Mouse (Mus musculus): ENCODE measurements around the gene Lgi4. TPM values are rescaled to one million over a fixed set of nuclear protein-coding genes. Genes with fewer than 3 reads are reported as not detected.

Gene Lgi4
- polyA plus RNA-seq (2016; fragmentation: Nextera tagmentation; extraction: Ambion mirVana), result 0.27 and 0.41 TPM in 2 replicates

DNA sequence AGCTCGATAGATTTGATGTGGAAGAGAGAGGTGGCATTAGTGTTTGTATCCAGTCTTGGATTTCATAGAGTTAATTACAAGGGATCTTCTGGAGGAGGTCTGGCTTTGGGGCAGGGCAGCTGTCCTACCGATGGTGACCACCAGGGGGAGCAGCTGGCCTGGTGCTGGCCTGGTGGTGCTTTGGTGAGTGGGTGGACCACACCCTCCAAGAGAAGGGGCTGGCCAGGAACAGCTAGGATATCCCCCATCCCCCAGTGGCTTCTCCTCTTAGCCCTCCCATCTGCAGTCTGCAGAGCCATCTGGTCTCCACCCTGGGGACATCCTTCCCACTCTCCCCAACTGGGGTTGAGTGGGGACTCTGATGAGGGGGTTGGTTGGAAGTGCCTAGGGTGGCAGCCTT lies at the start of gene Lgi4:
Lgi4 (plus strand) TSS at position 235 of the 400 bp plus-strand sequence.
- no peak for DNase-seq (ENCODE audit: low spot score)
- H3K9me3 ChIP-seq, result no peaks in the 10 kb centered on the region
- H3K36me3 ChIP-seq, result no peaks in the 10 kb centered on the region
- H3K27ac ChIP-seq, result 0 out of 2 replicates have a peak within 1 kb of the TSS, but pooled peaks have one; percentile 24
- H3K4me3 ChIP-seq, result no peak within 1 kb of the TSS
- H3K27me3 ChIP-seq (ENCODE audit: insufficient read depth, poor library complexity, severe bottlenecking), result peaks cover 7% of the 10 kb centered on the region
- H3K4me1 ChIP-seq, result peaks cover 25% of the 10 kb centered on the region
- WGBS, result 11% methylated on average over 2 of the region's 2 CpGs

DNA sequence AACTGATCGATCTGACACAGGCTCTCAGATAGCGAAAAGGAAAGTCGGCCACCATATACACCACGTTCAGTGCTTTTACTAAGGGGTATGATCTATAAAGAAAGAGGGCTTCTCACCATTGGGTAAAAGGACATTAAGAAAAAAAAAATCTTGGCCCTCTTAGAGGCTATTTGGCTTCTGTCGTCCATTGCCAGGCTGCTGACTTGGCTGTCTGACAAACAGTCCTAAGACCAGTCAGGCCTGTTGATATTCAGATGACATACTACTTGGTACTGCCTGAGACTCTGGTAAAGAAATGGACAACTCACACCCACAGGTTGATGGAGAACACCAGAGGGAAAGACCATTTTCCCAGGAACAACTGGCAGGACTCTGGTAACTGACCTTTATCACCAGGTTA lies 46.2 kb upstream of the Lgi4 start:
- peaks cover 17% of the 10 kb centered on the region for H3K4me1 ChIP-seq
- no peak overlapping the region for H3K4me3 ChIP-seq
- H3K36me3 ChIP-seq, result no peaks in the 10 kb centered on the region
- H3K27me3 ChIP-seq (ENCODE audit: insufficient read depth, poor library complexity, severe bottlenecking), result no peaks in the 10 kb centered on the region
- WGBS, result 84% methylated on average over 5 of the region's 5 CpGs
- DNase-seq (ENCODE audit: low spot score), result no peak
- no peak overlapping the region for H3K27ac ChIP-seq
- no peaks in the 10 kb centered on the region for H3K9me3 ChIP-seq

DNA sequence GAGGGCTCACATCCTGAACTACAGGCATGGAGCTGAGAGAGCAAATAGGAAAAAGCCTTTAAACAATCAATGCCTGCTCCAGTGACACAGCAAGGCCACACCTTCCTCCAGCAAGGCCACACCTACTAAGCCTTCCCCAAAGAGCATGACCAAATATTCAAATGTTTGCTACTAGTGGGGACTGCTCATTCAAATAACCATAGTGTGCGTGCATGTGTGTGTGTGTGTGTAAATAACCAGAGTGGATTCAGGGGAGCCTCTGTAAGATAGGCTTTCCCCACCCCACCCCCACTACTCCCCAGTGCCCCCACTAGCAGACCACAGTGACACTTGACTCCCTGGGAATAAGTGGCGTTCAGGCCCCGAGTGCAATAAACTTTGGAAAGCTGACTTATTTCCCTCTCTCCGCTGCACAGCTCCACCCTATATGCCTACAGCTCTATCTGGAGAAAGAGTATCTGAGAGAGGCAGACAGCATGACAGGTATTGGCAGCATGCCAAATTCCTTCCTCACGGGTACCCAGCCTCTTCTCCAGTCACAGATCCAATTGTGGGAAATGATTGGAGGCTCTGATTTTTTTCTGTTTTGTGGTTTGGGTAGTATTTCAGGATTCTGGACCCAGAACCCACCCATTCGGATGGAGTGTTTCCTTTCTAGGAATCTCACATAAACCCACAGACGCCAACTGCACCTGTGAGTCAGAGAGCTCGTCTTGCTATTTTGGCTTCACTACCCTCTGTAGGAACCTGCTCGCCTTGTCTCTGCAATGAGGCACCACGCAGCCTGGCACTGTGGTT lies 41.8 kb upstream of the Lgi4 start:
- 48% methylated on average over 10 of the region's 10 CpGs for WGBS
- Histone ChIP-seq H3K4me1 (peaks cover 17% of the 10 kb centered on the region), H3K27me3 (ENCODE audit: insufficient read depth, poor library complexity, severe bottlenecking) (no peaks in the 10 kb centered on the region), H3K36me3 (no peaks in the 10 kb centered on the region), H3K4me3 (no peak overlapping the region), H3K9me3 (no peaks in the 10 kb centered on the region), H3K27ac (no peak overlapping the region)
- no peak for DNase-seq (ENCODE audit: low spot score)

DNA sequence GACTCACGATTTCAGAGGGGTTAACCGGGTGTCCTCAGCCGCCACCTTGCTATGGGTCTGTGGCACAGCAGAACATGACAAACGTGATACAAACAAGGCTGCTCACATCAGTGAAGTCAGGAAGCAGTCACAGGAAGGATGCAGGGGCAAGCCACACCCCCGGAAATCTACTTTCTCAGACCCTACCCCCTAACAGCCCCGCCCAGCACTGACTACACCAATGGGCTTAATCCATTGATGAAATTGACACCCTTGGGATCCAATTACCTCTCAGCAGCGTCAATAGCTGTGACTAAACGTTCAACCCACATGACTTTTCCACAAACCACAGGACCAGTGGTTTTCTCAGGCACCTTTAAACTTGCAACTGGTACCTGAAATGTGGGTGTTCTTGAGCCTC lies 30.5 kb upstream of the Lgi4 start:
- 70% methylated on average over 8 of the region's 8 CpGs for WGBS
- no peaks in the 10 kb centered on the region for H3K4me1 ChIP-seq
- no peak overlapping the region for H3K27ac ChIP-seq
- no peaks in the 10 kb centered on the region for H3K9me3 ChIP-seq
- DNase-seq (ENCODE audit: low spot score), result no peak
- no peaks in the 10 kb centered on the region for H3K27me3 ChIP-seq (ENCODE audit: insufficient read depth, poor library complexity, severe bottlenecking)
- no peaks in the 10 kb centered on the region for H3K36me3 ChIP-seq
- H3K4me3 ChIP-seq, result no peak overlapping the region

DNA sequence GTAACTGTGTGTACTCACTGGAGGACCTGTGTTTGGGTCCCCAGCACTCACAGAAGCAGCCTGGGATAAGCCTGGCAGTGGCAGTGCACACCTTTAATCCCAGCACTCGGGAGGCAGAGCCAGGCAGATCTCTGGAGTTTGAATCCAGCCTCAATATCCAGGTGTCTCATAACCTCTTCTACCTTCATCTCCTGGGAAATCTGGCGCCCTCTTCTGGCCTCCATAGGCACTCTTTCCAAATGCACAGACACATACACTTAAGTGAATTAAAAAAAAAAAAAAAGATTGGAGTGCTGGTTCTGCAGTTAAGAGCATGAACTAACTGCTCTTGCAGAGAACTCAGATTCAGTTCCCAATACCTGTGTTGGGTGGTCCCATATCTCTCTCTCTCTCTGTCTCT lies 28.4 kb upstream of the Lgi4 start:
- Histone ChIP-seq H3K27ac (no peak overlapping the region), H3K27me3 (ENCODE audit: insufficient read depth, poor library complexity, severe bottlenecking) (no peaks in the 10 kb centered on the region), H3K4me1 (no peaks in the 10 kb centered on the region), H3K36me3 (no peaks in the 10 kb centered on the region), H3K9me3 (no peaks in the 10 kb centered on the region), H3K4me3 (no peak overlapping the region)
- 46% methylated on average over 2 of the region's 2 CpGs for WGBS
- DNase-seq (ENCODE audit: low spot score), result no peak

DNA sequence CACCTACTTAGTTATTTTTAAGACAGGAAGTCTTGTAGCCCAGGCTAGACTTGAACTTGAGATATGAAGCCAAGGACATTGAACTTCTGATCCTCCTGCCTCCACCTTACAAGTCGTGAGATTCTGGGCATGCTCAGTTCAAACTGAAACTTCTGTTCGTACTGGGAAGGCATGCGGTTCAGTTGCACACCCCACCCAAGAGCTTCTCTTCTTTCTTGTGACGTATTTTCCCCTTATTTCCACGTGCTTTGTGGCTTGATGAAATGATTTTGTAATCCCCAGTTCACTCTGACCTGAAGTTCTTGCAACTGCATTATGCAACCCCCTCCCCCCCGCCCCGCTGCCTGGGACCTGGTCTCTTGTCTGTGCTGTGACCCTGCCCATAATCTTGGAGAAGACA lies 27.4 kb upstream of the Lgi4 start:
- 74% methylated on average over 7 of the region's 7 CpGs for WGBS
- H3K4me3 ChIP-seq, result no peak overlapping the region
- no peaks in the 10 kb centered on the region for H3K27me3 ChIP-seq (ENCODE audit: insufficient read depth, poor library complexity, severe bottlenecking)
- H3K9me3 ChIP-seq, result no peaks in the 10 kb centered on the region
- no peaks in the 10 kb centered on the region for H3K4me1 ChIP-seq
- no peak for DNase-seq (ENCODE audit: low spot score)
- no peaks in the 10 kb centered on the region for H3K36me3 ChIP-seq
- H3K27ac ChIP-seq, result no peak overlapping the region

DNA sequence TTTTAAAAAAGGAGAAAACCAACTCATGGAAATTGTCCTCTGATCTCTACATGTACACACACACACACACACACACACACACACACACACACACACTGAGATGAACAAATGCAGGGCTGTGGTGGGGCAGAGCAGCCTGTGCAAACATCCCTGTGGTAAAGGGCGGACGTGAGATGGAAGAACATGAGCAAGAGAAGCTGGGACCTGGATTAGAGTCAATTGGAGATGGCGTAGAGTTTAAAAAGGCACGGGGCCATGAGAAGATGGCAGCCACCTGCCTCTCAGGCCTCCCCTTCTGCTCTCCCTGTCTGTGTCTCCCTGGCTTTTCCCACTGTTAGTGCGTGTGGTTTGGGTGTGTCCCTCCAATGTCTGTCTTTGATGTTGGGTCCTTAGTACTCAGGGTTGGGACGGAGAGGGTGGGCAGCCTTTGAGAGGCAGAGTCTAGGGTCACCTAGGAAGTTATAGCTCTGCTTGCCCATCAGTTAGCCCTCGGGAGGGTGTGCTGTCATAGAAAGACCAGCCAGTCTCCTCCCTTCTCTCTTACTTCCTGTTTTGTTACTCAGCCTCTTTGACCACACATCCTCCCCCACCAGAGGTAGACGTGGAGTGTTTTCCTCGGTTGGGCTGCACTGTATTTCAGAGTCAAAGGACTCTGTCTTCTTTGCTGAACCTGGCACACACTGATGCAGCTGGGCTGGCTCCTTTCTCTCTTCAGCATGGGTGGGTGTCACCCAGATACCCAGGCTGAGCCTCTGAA lies 25.6 kb upstream of the Lgi4 start:
- H3K36me3 ChIP-seq, result no peaks in the 10 kb centered on the region
- H3K4me3 ChIP-seq, result no peak overlapping the region
- WGBS, result 53% methylated on average over 9 of the region's 9 CpGs
- no peak overlapping the region for H3K27ac ChIP-seq
- no peaks in the 10 kb centered on the region for H3K9me3 ChIP-seq
- no peak for DNase-seq (ENCODE audit: low spot score)
- no peaks in the 10 kb centered on the region for H3K27me3 ChIP-seq (ENCODE audit: insufficient read depth, poor library complexity, severe bottlenecking)
- H3K4me1 ChIP-seq, result no peaks in the 10 kb centered on the region

DNA sequence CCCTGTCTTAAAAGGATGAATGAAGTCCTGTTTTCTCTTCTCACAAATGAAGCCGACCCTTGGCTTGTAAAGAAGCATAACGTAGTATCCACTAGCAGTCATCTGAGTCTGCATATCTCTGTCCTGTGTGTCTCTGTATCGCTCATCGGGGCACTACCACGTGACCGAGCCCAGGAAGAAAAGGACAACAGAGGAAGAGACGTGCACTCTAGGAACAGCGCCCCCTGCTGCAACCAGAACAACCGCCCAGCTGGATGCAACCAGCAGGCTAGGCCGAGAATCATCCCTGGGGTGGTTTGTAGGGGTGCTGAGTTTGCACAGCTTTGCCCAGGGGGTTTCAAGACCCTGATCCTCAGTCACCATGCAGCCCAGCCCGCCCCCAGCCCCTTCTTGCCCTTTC lies 24.4 kb upstream of the Lgi4 start:
- Histone ChIP-seq H3K4me1 (no peaks in the 10 kb centered on the region), H3K27ac (no peak overlapping the region), H3K36me3 (no peaks in the 10 kb centered on the region), H3K9me3 (no peaks in the 10 kb centered on the region), H3K27me3 (ENCODE audit: insufficient read depth, poor library complexity, severe bottlenecking) (no peaks in the 10 kb centered on the region; the same call in 1 of the 2 replicates), H3K4me3 (no peak overlapping the region)
- 66% methylated on average over 11 of the region's 11 CpGs for WGBS
- no peak for DNase-seq (ENCODE audit: low spot score)

DNA sequence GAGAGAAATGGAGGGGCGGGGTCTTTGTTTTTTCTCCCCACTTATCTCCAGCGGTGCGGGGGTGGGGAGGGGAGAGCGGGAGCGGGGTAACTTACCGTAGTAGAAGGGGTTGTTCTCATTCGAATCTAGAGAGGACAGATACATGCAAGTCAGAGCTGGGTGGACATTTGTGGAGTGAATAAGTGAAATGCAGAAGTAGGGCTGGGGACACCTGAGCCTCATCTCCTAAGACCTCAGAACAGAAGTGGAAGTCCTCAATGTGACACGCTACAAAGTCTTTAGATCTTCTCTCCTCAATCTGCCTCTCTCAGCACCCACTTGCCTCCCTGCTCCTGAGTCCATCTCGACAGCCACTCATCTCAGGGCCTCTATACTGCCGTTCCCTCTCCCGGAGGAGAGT lies 23.9 kb upstream of the Lgi4 start:
- Histone ChIP-seq H3K27me3 (ENCODE audit: insufficient read depth, poor library complexity, severe bottlenecking) (peaks cover 4% of the 10 kb centered on the region), H3K4me1 (no peaks in the 10 kb centered on the region), H3K27ac (no peak overlapping the region), H3K36me3 (no peaks in the 10 kb centered on the region), H3K4me3 (no peak overlapping the region), H3K9me3 (no peaks in the 10 kb centered on the region)
- 63% methylated on average over 11 of the region's 11 CpGs for WGBS
- no peak for DNase-seq (ENCODE audit: low spot score)

DNA sequence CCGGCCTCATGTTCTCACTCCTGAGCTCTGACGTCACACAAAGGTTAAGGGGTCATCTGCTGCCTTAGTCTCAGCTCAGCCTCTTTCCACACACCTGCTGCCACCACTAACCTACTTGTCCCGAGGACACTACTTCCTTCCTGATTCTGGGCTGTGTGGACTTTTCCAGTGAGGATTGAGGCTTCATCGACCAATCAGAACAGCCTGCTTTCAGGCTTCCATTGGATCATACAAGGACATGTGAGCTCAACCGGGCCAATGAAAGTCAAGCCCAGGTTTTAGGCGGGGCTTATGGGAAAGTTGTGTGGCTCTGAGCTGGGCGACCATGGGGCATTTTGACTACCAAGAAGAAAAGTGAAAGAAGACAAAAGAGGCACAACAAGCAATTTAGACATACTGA lies 22.2 kb upstream of the Lgi4 start:
- Histone ChIP-seq H3K9me3 (no peaks in the 10 kb centered on the region), H3K27me3 (ENCODE audit: insufficient read depth, poor library complexity, severe bottlenecking) (peaks cover 21% of the 10 kb centered on the region), H3K27ac (no peak overlapping the region), H3K4me3 (no peak overlapping the region), H3K4me1 (peaks cover 5% of the 10 kb centered on the region), H3K36me3 (no peaks in the 10 kb centered on the region)
- WGBS, result 83% methylated on average over 7 of the region's 7 CpGs
- DNase-seq (ENCODE audit: low spot score), result no peak

DNA sequence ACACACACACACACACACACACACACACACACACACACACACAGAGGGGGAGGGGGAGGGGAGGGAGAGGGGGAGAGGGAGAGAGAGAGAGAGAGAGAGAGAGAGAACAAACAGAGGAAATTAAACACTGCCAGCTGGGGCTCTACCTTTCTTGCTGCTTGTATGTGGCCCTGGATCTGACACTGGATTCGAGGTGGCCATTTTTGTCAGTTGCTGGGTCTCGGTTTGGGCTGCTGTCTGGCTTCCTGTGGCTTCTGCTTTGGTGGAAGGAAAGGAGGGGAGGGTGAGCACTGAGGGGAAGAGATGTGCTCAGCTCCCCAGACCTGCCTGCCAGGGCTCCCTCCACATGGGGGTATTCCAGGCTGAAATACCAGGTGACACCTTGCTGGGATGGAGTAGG lies 21.5 kb upstream of the Lgi4 start:
- no peaks in the 10 kb centered on the region for H3K36me3 ChIP-seq
- DNase-seq (ENCODE audit: low spot score), result no peak
- H3K9me3 ChIP-seq, result no peaks in the 10 kb centered on the region
- H3K4me1 ChIP-seq, result peaks cover 12% of the 10 kb centered on the region
- H3K4me3 ChIP-seq, result no peak overlapping the region
- 80% methylated on average over 2 of the region's 2 CpGs for WGBS
- H3K27ac ChIP-seq, result no peak overlapping the region
- peaks cover 28% of the 10 kb centered on the region for H3K27me3 ChIP-seq (ENCODE audit: insufficient read depth, poor library complexity, severe bottlenecking)

DNA sequence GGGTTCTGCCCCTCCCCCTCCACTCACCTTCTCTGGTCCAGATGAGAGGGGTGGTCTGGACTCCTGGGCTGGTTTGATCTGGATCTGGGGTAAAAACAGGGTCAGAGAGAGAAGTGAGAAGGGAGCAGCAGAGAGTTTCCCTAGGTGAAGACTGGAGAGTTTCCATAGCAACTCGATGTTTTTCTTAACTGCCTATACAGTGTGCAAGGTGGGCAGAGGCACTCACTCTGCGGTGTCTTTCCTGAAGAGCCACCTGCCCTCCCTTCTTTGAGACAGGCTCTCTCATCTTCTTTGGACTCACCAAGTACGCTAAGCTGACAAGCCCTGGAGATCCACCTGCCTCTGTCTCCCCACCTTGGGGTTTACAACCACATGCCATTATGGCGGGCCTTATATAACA lies 20.1 kb upstream of the Lgi4 start:
- WGBS, result 78% methylated on average over 4 of the region's 4 CpGs
- Histone ChIP-seq H3K9me3 (no peaks in the 10 kb centered on the region), H3K27ac (no peak overlapping the region), H3K4me3 (no peak overlapping the region), H3K4me1 (peaks cover 14% of the 10 kb centered on the region), H3K36me3 (no peaks in the 10 kb centered on the region), H3K27me3 (ENCODE audit: insufficient read depth, poor library complexity, severe bottlenecking) (peaks cover 42% of the 10 kb centered on the region)
- no peak for DNase-seq (ENCODE audit: low spot score)

DNA sequence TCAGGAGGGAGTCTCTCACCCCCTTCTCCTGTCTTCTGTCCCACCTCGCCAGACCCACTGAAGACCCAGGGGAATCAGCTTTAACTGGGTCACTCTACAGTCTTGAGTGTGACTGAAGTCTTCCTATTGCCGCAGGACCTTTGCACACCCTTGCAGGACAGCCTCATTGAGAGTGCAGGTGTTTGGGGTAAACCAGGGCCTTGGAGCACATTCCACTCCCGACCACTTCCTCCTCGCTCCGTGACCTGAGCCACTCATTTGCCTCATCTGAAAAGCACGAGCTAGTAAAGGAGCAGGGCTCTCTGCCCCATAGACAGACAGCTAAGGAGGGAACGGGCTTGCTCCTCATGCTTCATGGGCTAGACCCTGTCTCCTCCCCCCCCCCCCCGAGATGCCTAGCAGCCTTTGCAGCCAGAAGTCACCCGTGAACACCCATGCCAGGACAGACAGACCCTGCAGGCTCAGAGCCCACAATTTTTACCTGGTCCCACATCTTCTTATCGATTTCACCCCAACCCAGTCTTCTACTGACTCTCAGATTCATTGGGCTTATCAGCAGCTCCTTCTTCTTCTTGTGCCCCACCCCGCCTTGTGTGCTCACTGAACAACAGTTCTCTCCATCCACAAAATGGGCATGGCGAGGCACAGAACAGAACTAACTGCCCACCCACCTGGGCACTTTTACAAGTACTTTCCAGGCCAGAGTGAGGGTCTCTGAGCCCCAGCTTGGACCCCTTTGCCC lies 18.7 kb upstream of the Lgi4 start:
- peaks cover 14% of the 10 kb centered on the region for H3K4me1 ChIP-seq
- H3K27me3 ChIP-seq (ENCODE audit: insufficient read depth, poor library complexity, severe bottlenecking), result peaks cover 56% of the 10 kb centered on the region
- no peaks in the 10 kb centered on the region for H3K9me3 ChIP-seq
- no peaks in the 10 kb centered on the region for H3K36me3 ChIP-seq
- no peak overlapping the region for H3K4me3 ChIP-seq
- 74% methylated on average over 12 of the region's 12 CpGs for WGBS
- H3K27ac ChIP-seq, result no peak overlapping the region
- DNase-seq (ENCODE audit: low spot score), result no peak
